Mouse (Mus musculus): ENCODE data around the gene Tapt1.

- TF ChIP-seq CTCF (IDR thresholded peaks at IDR 0.05; ENCODE audit: low read depth, low read length) (no peak), POLR2A (IDR thresholded peaks at IDR 0.05; ENCODE audit: borderline replicate concordance, low read depth, low read length) (no peak)
Measured at GRCm38 (mm10) chr5:44197806-44198205, 28.6 kb downstream of the Tapt1 start.

Data from bone marrow macrophage, adult 2 months (primary cell).